Mouse (Mus musculus) adrenal gland (tissue): ENCODE data around the gene Clec12a.

Experiments used
- intact Hi-C: fragments of 180-260 bp; cut with DNase I; formaldehyde crosslinking; loops from one replicate; pipeline ENCODE4 v1.15.1; 2025

Gene Clec12a

DNA sequence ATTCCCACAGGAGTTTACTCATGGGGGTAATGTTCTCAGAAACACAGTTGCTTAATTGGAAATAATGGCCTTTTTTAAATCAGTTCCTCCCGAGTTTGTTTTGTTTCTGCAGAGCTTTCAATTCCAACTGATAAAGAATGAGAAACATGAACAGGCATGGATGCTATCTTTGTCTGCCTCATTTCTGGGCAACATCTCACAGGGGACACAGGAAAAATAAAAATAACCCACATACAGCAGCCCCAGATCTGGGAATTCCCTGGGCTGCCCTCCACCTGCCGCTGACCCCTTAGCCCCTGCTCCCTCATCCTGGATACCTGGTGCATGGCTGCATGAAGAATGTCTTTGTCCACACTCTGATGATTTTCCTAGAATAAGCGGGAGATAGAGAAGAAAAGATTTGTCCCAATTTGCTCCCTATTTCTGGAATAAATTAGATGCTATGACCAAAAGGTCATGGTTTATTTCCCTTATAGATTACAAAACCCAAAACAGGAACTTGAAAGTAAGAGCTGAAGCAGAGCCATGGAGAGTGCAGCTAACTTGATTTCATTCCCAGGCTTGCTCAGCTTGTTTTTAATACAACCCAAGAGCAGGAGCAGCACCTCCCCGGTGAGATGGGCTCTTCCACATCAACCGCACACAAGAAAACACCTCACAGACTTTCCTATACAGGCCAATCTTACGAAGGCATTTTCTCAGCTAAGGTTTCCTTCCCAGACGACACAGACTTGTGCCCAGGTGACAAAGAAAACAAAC, 27.1 kb downstream of the Clec12a start:
- intact Hi-C loops: loop anchor here (5.0 to 10.0 kb wide), 2 partner anchors 102 to 515 kb away; no protein-coding TSS in a partner anchor

DNA sequence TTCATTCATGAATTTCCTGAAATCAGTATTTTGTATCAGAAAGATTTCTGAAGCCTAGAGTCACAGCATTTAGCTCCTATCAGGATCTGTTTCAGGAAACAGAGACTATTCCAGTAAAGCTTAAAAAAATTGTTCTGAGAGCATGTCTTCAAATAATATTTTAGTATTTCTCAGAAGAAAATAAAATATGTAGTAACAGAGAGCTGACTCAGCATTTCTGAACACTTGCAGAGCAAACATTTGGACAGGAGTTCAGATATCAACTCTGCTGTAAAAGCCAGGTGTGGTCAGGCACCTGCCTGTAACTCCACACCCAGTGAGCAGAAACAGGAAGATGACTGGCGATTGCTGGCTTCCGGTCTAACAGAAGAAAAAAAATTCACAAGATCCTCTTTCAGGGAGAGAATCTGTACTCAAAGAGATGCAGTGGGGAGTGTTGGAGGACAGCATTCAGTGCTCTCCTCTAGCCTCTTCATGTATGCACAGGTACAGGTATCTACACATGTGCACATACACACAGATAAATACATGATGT, 32.5 kb downstream of the Clec12a start:
- intact Hi-C loops: no loop called here

DNA sequence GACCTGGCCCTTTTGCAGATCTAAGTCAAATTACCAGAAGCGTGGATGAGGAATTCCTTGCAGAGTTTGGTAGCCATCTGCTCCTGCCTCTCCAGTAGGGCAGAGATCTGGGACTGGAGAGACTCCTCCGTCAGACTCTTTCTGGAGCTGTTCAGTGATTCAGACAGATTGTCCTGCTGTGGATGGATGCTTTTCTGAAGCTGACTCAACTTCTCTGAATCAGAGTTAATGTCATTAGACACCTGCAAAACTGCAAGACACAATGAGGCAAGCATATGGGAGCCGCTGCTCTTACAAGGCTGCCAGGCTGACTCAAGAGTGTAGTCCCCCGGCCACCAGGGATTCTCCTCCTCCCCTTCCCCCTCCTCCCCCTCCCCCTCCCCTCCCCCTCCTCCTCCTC, 38.0 kb downstream of the Clec12a start:
- intact Hi-C loops: no loop called here

DNA sequence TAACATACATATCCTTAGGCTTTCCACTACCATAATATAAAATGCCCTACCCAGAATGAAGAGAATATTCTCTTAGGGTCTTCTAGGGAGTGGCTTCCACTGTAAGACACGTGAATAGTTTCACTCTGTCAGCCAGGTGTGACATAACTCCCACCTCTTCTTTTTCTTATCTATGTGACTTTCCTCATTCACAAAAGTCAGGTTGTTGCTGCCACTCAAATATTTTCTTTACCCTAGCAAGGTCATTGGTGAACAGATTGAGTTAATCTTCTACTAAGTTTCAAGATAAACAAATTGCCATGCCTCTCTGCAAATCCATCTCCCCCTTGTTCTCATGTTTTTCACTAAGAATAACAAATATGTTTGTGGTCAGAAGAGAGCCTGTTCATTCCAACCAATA, 39.2 kb downstream of the Clec12a start:
- intact Hi-C loops: no loop called here

DNA sequence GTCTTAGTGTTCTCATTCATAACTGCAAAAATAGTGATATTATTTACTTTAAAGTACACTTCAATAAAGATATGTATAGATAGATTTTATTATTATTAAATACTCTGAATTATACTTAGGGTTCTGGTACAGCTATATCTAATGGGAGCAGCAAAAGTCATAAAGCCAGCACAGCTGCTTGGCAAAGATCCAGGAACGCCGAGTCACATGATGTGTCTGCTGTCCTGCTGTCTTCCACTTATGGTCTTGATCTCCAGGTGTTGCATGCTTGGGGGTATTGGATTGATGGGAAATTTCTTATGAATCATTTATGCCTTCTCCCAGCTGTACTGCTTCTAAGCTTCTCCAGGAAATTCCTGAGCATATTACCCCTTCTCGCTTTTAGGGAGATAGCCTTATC, 41.0 kb downstream of the Clec12a start:
- intact Hi-C loops: no loop called here

DNA sequence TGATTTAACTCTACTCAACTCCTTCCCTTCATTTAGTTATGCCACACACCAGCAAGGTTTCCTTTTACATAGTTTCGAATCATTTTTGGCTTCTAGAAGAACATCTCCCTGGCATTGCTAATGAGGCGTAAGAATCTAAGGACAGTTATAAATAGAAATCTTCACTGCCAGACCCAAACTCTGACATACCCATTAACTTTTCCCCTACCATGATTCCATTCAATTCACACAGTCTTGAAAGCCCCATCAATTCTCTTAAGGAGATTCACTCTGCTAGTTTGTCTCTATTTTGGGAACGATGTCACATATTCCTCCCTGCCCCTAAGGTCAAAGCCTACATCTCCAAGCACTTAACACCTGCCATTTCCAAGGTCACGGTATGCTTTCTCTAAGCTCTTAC, 42.5 kb downstream of the Clec12a start:
- intact Hi-C loops: no loop called here

DNA sequence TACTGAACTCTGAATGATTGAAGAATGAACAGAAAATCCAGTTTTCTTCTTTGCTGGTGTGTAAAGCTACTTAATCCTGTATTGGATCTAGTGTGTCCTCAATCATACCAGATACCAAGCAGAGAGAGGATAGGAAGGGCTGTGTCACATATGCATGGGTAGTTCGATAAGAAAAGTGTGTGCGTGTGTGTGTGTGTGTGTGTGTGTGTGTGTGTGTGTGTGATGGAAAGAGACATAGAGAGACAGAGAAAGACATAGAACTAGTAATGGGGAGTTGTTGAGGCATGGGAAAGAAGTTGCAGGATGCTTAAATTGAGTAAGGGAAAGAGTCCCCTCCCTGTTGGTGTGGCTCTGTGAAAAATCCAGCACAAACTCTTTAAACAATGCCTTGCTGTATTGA, 43.3 kb downstream of the Clec12a start, which contains the start of gene Clec12b:
Clec12b (minus strand) TSS at position 101 of the 400 bp plus-strand sequence.
- intact Hi-C loops: no loop called here

DNA sequence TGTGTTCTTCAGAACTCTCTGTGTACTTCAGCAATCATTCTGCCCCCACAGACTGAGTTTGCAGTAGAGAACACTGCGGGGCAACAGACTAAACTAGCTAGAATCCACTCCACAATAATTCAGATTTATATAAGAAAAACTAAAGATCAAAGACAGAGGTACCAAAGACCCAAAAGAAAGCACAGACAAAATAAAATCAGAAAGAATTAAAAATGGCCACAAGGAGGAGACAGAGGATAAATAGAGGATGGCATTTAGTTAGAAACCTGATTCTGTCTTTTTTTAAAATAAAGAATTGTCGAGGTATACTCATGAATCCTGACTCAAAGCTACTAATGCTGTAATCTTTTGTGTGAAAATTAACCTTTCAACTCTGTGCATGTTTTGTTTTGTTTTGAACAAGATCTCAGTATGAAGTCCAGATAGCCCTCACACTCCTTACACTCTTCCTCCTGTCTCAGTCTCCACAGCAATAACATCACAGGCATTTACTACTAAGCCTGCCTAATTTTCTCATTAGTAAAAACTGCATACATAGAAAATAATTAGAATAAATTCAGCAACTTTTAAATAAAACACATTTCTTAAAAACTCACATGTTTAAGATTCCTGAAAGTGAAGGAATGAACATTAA, 50.7 kb downstream of the Clec12a start:
- intact Hi-C loops: loop anchor here (2.0 kb wide), 1 partner anchor 124 kb away; no protein-coding TSS in a partner anchor

DNA sequence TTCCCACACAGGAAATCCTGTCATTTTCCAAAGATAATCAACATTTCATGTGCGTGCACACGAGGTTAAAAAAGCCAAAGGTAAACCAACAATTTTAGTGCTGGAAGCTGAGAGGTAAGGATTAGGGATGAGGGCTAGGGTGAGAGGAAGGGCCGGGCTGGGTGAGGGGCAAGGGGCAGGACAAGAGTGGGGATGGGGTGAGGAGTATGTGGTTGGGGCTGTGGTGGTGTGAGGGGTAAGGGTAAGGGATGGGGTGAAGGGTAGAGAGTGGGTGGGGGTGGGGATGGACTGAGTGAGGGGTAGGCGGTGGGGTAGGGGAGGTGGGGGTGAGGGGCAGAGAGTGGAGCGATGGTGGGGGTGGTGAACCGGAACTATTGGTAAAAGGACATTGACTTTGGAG, 51.2 kb downstream of the Clec12a start:
- intact Hi-C loops: loop anchor here (2.0 kb wide), 3 partner anchors 83 to 165 kb away; no protein-coding TSS in a partner anchor

DNA sequence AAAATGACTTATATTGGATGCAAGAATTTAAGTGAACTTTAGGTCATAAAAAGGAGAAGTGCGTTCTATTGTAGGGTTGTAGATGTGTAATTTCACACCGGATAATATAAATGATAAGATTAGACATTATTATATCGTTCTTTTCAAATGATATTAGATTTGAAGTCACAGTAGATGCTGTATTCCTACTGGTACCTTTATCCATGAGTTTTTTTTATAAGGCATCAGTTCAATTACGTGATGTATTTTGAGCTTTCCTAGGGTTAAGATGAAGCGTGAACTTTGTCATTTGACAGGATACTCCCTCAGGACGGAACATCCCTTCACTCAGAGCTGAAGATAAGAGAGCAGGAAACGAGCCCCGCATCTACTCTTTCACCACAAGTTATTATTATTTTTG, 54.5 kb downstream of the Clec12a start, which contains the start of gene Clec1b:
Clec1b (plus strand) TSS at position 301 of the 400 bp plus-strand sequence.
- intact Hi-C loops: no loop called here

DNA sequence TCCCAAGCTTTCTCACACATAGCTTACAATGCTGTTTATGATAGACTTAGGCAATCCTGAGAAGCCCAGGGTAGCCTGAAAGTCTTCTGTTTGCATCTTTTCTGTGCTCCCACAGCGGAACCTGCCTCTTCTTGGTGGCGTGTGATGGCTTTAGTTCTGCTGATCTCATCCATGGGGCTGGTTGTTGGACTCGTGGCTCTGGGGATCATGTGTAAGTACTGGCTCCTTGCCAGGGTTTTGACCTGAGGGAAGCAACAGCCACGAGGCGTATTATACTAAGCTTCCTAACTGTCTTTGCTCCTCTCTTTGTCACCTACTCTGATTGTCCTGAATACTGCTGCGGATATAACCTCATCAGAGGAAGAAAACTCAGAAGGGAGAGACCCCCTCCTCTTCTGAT, 57.5 kb downstream of the Clec12a start:
- intact Hi-C loops: no loop called here

DNA sequence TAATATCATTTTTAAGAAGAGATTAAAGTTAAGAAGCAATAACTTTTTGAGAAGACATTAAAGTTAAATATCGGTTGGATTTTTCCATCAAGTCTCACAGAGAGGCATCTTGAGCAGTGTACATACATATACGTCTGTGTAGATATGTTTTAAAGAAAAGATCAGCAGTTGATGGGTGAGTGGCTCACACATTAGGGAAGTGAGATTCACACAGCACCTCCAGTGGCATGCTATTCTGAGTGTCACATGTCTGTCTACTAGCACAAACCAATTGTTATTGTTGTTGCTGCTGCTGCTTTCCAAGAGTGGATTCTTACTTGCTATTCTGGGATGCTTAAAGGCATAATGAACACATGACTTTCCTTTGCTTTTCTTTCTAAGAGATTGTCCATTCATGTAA, 59.9 kb downstream of the Clec12a start:
- intact Hi-C loops: no loop called here

DNA sequence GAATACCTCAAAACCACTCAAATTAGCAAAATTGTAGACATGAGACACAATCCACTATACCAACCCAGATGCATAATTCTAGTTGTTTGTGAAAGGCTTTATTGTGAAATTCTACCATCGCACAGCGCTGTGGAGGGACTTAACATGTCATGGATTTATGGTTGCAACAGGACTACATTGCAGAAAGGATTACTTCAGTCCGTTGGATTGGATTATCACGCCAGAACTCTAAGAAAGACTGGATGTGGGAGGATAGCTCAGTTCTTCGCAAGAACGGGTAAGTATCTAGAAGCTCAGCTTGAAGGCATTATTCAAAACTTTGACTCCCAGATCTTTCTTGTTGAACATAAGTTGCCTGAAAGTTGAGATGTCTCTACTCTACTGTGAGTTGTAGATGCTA, 60.9 kb downstream of the Clec12a start:
- intact Hi-C loops: no loop called here

DNA sequence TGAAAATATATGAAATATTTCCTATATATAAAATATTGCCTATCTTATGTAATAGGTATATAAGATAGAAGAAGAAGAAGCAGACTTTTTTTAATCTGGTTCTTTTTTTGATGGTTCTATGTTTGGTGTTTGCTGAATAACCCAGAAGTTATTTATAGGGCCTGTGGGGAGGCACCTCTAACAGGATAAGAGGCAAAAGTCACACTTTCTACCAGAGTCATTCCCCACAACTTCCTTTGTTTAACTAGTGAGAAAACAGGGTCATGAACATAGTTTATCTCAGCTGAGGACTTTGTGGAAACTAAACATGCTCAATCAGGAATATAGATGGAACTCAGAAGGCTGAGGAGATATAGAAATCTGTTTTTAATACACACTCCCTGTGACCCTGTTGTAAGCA, 63.5 kb downstream of the Clec12a start:
- intact Hi-C loops: no loop called here

DNA sequence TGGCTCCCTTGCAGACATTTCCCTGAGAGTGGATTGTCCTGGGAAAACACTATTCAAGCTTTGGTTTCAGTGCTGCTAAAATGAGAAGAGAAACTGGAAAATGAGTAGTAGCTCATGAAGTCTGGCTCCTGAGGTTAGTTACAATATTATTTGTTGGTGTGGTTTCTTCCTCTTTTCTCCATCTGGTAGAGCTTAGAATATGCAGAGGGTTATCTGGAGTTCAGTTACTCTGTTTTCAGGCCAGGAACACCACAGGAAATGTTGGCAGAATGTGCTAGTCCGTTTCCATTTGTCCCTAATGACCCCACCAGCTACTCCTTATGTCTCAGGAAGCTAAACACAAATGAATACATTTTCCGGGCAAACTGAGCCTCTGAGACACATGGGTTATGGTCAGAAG, 64.8 kb downstream of the Clec12a start:
- intact Hi-C loops: no loop called here

DNA sequence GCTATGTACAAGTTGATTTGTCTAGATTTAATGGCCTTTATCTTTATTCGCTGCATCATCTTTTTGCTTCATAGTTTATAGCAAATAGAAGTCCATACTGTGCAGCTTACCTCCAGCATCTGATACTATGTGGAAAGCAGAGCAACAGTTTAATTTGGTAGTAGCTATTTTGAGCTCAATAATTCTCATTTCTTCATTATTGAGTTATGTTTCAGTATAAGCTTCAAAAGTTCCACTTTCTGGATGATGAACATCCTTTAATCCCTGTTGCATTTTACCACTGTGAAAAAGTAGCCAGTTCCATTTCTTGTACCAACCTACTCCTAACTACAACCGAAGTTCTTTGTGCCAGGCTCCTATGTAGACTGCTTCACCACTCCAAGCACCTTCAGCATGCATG, 66.1 kb downstream of the Clec12a start, which contains the start of gene Clec9a:
Clec9a (plus strand) TSS at position 301 of the 400 bp plus-strand sequence.
- intact Hi-C loops: no loop called here

DNA sequence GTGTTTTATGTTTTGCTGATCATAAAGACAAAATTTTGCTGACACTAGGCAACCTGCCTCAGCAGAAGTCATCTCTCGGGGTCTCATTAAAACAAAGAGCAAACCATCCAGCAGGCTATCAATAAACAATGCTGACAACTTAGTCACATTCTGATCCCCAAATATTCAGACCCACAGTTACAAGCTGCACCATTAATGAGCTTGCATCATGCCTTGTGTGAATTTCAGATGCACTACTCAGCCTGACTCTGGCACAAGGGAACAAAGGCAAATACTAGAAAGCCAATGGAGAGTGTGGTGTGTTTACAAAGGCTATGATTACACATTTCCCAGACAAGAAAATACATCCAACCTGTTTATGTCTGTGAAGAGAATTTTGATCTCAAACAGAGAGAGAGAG, 71.7 kb downstream of the Clec12a start:
- intact Hi-C loops: no loop called here
